Mouse (Mus musculus): ENCODE measurements around the gene Pick1. TPM values are rescaled to one million over a fixed set of nuclear protein-coding genes. Genes with fewer than 3 reads are reported as not detected.
A peak's percentile ranks its signal among the peaks of the same experiment; 100 is the strongest.

The Pick1 gene
- total and polyA plus RNA-seq, 2 experiments from 2014 or later = 65.8 to 78.1 TPM

DNA sequence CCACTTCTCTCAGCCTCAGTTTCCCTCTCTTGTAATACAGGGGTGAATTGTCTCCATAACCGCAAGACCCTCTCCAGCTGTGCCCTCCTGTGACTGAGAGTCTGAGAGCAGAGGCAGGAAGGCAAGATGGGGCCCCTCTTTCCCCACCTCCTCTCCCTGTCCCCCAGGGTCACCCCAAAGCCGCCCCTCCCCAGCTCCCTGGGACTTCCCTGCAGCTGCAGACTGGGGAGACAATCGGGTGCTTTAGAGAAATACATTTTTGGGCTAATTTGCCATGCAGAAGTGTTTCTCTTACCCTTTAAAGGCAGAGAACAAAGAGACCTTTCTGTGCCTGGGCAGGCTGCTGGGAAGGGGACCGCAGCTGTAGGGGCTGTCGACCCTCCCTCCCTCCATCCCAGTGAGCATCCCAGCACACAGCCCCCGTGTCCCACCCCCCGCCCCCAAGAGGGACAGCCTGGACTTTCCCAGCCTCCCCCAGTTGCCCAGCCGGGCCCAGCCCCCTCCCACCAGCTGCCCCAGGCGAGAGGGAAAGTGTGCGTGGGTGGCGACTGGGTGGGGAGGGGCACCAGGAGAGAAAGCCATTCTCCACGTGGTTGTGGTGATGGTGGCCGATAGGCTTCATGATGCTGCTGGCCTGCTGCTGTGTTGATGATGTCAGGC, 27.4 kb upstream of the Pick1 start:
- ATAC-seq (ENCODE audit: low FRiP score) = peak; percentile 75
- Histone ChIP-seq H3K36me3 (ENCODE audit: insufficient read depth, low read length) (no peaks in the 10 kb centered on the region), H3K9me3 (ENCODE audit: low read length) (no peaks in the 10 kb centered on the region), H3K4me1 (ENCODE audit: insufficient read depth, low read length) (no peaks in the 10 kb centered on the region), H3K27ac (ENCODE audit: low read depth, low read length) (no peak overlapping the region; the same call in 1 of the 2 replicates), H3K4me3 (ENCODE audit: low read depth, low read length) (no peak overlapping the region), H3K9ac (replicated peaks; ENCODE audit: low read length, poor library complexity, severe bottlenecking) (no peak overlapping the region), H3K4me2 (ENCODE audit: low read depth, low read length, poor library complexity, severe bottlenecking) (no peak overlapping the region), H3K27me3 (ENCODE audit: insufficient read depth, low read length) (no peaks in the 10 kb centered on the region)
- DNase-seq (ENCODE audit: low spot score) = peak; percentile 62
- 12% methylated on average over 13 of the region's 13 CpGs for WGBS
- no peak for TF ChIP-seq CTCF (IDR thresholded peaks at IDR 0.05)

DNA sequence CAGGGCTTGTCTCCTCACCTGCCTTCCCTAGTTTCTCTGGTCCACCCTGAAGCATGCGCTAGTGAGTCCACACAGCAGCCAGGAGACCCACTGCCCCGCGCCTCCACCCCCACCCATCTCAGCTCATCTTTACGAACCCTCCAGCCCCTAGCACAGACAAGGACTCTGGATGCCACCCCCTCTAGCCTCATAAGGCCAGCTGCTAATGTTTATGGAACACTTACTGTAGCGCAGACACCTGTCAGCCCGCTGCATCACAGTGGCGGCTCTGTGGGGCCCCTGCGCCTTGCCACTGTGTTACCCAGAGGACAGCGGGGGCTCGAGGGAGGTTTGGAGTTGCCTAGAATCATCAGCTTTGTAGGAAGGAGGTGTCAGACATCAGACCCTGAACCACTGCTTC, 26.4 kb upstream of the Pick1 start:
- ATAC-seq (ENCODE audit: low FRiP score) (no peak), DNase-seq (ENCODE audit: low spot score) (peak; percentile 47)
- 33% methylated on average over 10 of the region's 10 CpGs for WGBS
- Histone ChIP-seq H3K4me1 (ENCODE audit: insufficient read depth, low read length) (no peaks in the 10 kb centered on the region), H3K27ac (ENCODE audit: low read depth, low read length) (peak overlapping the region; percentile 57; the same call in 1 of the 2 replicates), H3K9ac (replicated peaks; ENCODE audit: low read length, poor library complexity, severe bottlenecking) (no peak overlapping the region), H3K36me3 (ENCODE audit: insufficient read depth, low read length) (no peaks in the 10 kb centered on the region), H3K4me3 (ENCODE audit: low read depth, low read length) (no peak overlapping the region), H3K9me3 (ENCODE audit: low read length) (no peaks in the 10 kb centered on the region), H3K27me3 (ENCODE audit: insufficient read depth, low read length) (no peaks in the 10 kb centered on the region), H3K4me2 (ENCODE audit: low read depth, low read length, poor library complexity, severe bottlenecking) (no peak overlapping the region)
- no peak for TF ChIP-seq CTCF (IDR thresholded peaks at IDR 0.05)

DNA sequence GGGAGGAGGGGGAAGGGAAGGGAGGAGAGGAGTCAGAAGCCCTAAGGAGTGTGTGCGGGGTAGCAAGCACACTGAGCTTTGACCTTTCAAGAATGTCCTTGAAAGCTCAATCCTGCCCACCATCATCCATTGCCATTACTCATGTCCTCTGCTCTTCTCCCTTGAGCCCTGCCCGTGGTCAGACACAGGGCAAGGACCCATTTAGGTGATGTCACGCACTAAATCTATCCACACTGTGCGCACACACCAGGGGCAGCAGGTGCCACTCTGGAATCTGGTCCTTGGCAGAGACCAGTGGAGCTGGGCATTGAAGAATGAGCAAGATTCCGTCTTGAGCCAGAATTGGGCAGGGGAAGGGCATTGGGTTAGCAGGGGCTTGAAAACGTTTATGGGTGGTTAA, 20.8 kb upstream of the Pick1 start:
- H3K27ac ChIP-seq (ENCODE audit: low read depth, low read length) = no peak overlapping the region
- H3K27me3 ChIP-seq (ENCODE audit: insufficient read depth, low read length) = no peaks in the 10 kb centered on the region
- H3K4me3 ChIP-seq (ENCODE audit: low read depth, low read length) = no peak overlapping the region
- TF ChIP-seq CTCF (IDR thresholded peaks at IDR 0.05) = no peak
- H3K4me1 ChIP-seq (ENCODE audit: insufficient read depth, low read length) = no peaks in the 10 kb centered on the region
- H3K36me3 ChIP-seq (ENCODE audit: insufficient read depth, low read length) = no peaks in the 10 kb centered on the region
- no peak overlapping the region for H3K4me2 ChIP-seq (ENCODE audit: low read depth, low read length, poor library complexity, severe bottlenecking)
- ATAC-seq (ENCODE audit: low FRiP score) (no peak), DNase-seq (ENCODE audit: low spot score) (no peak)
- 84% methylated on average over 6 of the region's 6 CpGs for WGBS
- no peak overlapping the region for H3K9ac ChIP-seq (replicated peaks; ENCODE audit: low read length, poor library complexity, severe bottlenecking)
- no peaks in the 10 kb centered on the region for H3K9me3 ChIP-seq (ENCODE audit: low read length)

DNA sequence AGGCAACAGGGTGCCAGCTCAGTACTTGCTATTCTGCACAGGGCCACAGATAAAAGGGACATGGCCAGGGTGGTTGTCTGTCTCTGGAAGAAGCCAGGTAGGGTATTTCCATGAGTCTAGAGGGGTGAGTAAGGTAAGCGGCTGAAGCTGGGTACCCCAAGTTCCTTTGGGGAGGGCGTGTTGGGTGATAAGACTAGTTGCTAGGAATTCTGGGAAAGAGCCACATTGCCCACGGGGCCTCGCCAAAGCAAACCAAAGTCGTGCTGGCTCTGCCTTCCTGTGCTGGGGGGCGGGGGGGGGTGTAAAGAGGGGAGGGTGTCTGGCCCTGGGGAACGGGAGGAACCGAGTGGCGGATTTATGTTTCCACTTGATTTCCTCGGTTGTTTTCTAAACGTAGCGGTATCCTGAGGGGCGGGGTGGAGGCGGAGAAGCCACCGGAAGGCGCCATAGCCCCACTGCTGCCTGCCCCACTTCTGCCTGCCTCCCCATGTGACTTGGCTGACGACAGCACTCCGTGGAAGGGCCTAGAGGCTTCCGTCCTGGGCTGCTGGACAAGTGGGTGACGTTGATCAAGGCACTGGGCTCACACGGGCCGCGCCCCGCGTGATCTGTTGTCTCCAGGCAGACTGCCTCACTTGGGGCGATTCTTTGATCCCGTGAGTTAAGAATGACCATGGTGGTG, 20.1 kb upstream of the Pick1 start:
- no peak overlapping the region for H3K4me2 ChIP-seq (ENCODE audit: low read depth, low read length, poor library complexity, severe bottlenecking)
- DNase-seq (ENCODE audit: low spot score) (no peak), ATAC-seq (ENCODE audit: low FRiP score) (no peak)
- no peaks in the 10 kb centered on the region for H3K9me3 ChIP-seq (ENCODE audit: low read length)
- H3K4me1 ChIP-seq (ENCODE audit: insufficient read depth, low read length) = no peaks in the 10 kb centered on the region
- H3K4me3 ChIP-seq (ENCODE audit: low read depth, low read length) = no peak overlapping the region
- 81% methylated on average over 27 of the region's 27 CpGs for WGBS
- H3K27me3 ChIP-seq (ENCODE audit: insufficient read depth, low read length) = no peaks in the 10 kb centered on the region
- H3K36me3 ChIP-seq (ENCODE audit: insufficient read depth, low read length) = no peaks in the 10 kb centered on the region
- no peak overlapping the region for H3K27ac ChIP-seq (ENCODE audit: low read depth, low read length)
- TF ChIP-seq CTCF (IDR thresholded peaks at IDR 0.05) = no peak
- no peak overlapping the region for H3K9ac ChIP-seq (replicated peaks; ENCODE audit: low read length, poor library complexity, severe bottlenecking)

DNA sequence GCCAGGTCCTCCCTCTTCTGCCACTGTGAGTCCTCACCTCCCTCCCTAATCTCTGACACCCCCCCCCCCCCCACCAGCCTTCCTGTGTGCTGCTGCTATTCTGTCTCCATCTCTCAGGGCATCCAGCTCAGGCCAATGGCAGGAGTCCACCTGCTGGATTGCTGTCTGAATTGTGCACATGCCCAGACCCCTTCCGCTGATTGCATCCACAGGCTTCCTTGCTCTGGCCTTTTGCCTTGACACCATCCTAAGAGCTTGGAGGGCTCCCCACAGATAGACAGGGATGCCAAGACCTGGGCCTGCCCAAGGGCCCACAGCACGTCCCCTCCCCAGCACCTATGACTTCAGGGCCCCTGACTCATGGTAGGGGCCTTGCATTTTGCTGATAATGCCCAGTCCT, 18.6 kb upstream of the Pick1 start:
- Histone ChIP-seq H3K4me1 (ENCODE audit: insufficient read depth, low read length) (no peaks in the 10 kb centered on the region), H3K4me3 (ENCODE audit: low read depth, low read length) (no peak overlapping the region), H3K4me2 (ENCODE audit: low read depth, low read length, poor library complexity, severe bottlenecking) (no peak overlapping the region), H3K27me3 (ENCODE audit: insufficient read depth, low read length) (no peaks in the 10 kb centered on the region), H3K27ac (ENCODE audit: low read depth, low read length) (no peak overlapping the region), H3K9me3 (ENCODE audit: low read length) (no peaks in the 10 kb centered on the region), H3K9ac (replicated peaks; ENCODE audit: low read length, poor library complexity, severe bottlenecking) (no peak overlapping the region), H3K36me3 (ENCODE audit: insufficient read depth, low read length) (no peaks in the 10 kb centered on the region)
- 69% methylated on average over 2 of the region's 2 CpGs for WGBS
- ATAC-seq (ENCODE audit: low FRiP score) = no peak
- TF ChIP-seq CTCF (IDR thresholded peaks at IDR 0.05) = no peak
- DNase-seq (ENCODE audit: low spot score) = no peak

DNA sequence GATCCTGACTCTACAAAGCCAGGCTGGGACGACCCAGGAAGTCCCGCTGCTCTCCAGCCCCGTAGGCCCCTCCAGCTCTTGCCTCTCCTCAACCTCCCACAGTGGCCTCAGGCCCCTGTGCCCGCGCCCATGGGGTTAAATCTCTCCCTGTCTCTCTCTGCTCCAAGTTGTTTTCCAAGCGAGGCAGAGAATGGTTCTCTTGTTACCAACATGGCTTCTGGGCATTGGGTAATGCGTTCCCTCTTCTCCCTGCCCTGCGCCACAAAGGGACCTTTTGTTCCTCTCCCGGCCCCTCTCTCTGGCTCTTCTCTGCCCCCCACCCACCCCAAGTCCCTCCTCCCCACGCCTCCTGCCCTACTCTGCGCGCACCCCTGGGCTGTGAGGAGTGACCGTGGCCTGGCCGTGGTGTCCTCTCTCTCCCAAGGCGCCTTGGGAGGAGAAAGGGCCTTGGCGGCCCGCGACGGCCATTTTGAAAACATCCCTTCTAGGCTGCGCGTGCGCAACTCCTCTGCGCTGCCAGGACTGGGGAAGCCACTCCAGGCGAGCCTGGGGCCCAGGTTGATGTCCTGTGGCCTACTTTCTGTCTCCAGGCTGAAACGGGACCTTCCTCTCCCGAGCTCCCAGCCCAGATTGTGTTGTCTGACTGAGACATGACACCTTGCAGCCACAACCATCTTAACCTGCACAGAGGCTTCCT, 16.1 kb upstream of the Pick1 start:
- Histone ChIP-seq H3K36me3 (ENCODE audit: insufficient read depth, low read length) (no peaks in the 10 kb centered on the region), H3K4me1 (ENCODE audit: insufficient read depth, low read length) (no peaks in the 10 kb centered on the region), H3K4me2 (ENCODE audit: low read depth, low read length, poor library complexity, severe bottlenecking) (no peak overlapping the region), H3K27me3 (ENCODE audit: insufficient read depth, low read length) (no peaks in the 10 kb centered on the region), H3K4me3 (ENCODE audit: low read depth, low read length) (no peak overlapping the region), H3K9me3 (ENCODE audit: low read length) (no peaks in the 10 kb centered on the region), H3K27ac (ENCODE audit: low read depth, low read length) (no peak overlapping the region), H3K9ac (replicated peaks; ENCODE audit: low read length, poor library complexity, severe bottlenecking) (no peak overlapping the region)
- 85% methylated on average over 26 of the region's 26 CpGs for WGBS
- ATAC-seq (ENCODE audit: low FRiP score) (no peak), DNase-seq (ENCODE audit: low spot score) (peak; percentile 24)
- no peak for TF ChIP-seq CTCF (IDR thresholded peaks at IDR 0.05)

Data from midbrain, postnatal 0 days (tissue).